Mouse (Mus musculus) G1E (cell line): ENCODE measurements around the gene St3gal4. TPM values are rescaled to one million over a fixed set of nuclear protein-coding genes. Genes with fewer than 3 reads are reported as not detected.

ENCODE experiments used
- ATAC-seq: 2 replicates; pipeline ENCODE4 v1.8.0; 2016; ENCODE audit warnings: mild to moderate bottlenecking; ENCODE audit not compliant: insufficient number of reproducible peaks, poor library complexity, low FRiP score, severe bottlenecking; ENCODE audit errors: extremely low read depth
- DNase-seq: peaks from one replicate; pipeline ENCODE4 v3.0.0; 2012; ENCODE audit warnings: low spot score
- H3K27me3 ChIP-seq: 2 replicates; pipeline ENCODE4 v1.6.1; 2012; ENCODE audit warnings: mild to moderate bottlenecking, low read length, inconsistent platforms; ENCODE audit not compliant: insufficient read depth
- H3K36me3 ChIP-seq: replicated peaks from 2 replicates; pipeline ENCODE3; 2012; ENCODE audit warnings: mild to moderate bottlenecking, inconsistent platforms
- H3K4me1 ChIP-seq: 2 replicates; pipeline ENCODE4 v1.6.1; 2012; ENCODE audit warnings: low read depth, low read length, inconsistent platforms, mixed read lengths; ENCODE audit not compliant: insufficient read depth
- H3K4me3 ChIP-seq: 2 replicates; pipeline ENCODE4 v1.5.1; 2012; ENCODE audit warnings: low read depth, mild to moderate bottlenecking, inconsistent platforms, low read length, moderate library complexity, mixed read lengths
- H3K9me3 ChIP-seq: replicated peaks from 2 replicates; pipeline ENCODE4 v1.6.1; 2012; ENCODE audit warnings: inconsistent platforms
- CTCF ChIP-seq: IDR thresholded peaks from 2 replicates; pipeline ENCODE4 v1.5.1; 2012; ENCODE audit warnings: low read depth, low read length, inconsistent platforms, mixed read lengths
- GATA1 ChIP-seq: IDR thresholded peaks from 2 replicates; pipeline ENCODE4 v1.6.1; 2012; ENCODE audit warnings: borderline replicate concordance, low read length, inconsistent platforms, mixed read lengths
- GATA2 ChIP-seq: IDR thresholded peaks from 2 replicates; pipeline ENCODE4 v1.6.1; 2012; ENCODE audit warnings: low read depth, low read length, inconsistent platforms, borderline replicate concordance
- POLR2AphosphoS5 ChIP-seq: IDR thresholded peaks from 2 replicates; pipeline ENCODE4 v1.6.1; 2012; ENCODE audit warnings: low read depth, low read length, inconsistent platforms; ENCODE audit not compliant: insufficient replicate concordance
- TAL1 ChIP-seq: conservative IDR thresholded peaks from 2 replicates; pipeline ENCODE4 v1.6.1; 2012; ENCODE audit warnings: low read depth, low read length, inconsistent platforms, mixed read lengths
- polyA plus RNA-seq: library from polyadenylated mRNA; stranded (reverse); fragments of >175 nt; gene quantifications from 2 replicates; pipeline ENCODE4 v1.2.3, GENCODE M21; 2012
- total RNA-seq, 2 experiments: library from RNA; stranded (forward) in 1 of 2; stranded (reverse) in 1 of 2; fragments of 200-1000 nt in 1 of 2; fragments of >200 nt in 1 of 2; fragmentation: Nextera tagmentation in 1 of 2; gene quantifications; 2 replicates each; pipeline ENCODE4 v1.2.3; 2014 to 2017

The St3gal4 gene
- total and polyA plus RNA-seq, 3 experiments: 19.6 to 26.1 (median 21.8) TPM

DNA sequence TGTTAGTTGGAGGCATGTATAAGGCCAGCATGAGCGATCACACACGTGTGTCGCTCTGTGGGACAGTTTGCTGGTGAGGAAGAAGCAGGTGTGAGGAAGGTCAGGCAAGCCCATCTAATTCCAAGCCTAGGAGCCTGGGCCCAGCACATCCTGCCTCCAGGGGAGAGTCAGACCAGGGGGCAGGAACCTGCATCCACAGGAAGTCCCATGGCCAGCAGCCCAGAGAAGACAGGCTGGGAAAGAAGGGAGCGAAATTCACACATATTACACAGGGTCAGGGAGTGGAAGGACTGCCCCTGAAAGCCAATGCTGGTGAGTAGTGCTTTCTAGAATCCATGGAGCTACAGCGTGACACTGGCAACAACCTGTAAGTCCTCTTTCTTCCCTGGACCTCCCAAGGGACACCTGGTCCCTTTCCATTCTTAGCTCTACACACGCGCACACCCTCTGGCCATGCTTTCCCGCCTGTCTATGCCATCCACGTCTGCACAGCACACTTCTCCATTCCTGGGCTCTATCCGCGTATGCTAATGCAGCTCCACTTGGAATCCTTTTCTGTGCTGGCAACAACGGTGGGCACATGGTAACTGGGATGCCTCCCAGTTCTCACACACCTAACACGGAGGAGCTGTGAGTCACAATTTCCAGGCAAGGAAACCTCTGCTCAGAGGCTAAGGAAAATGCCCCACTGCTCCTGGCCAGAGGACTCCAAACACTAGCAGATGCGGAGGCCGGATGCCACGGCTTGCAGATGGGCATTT is 12.7 kb upstream of the St3gal4 start:
- ATAC-seq: no peak; the same call in 1 of the 2 replicates
- Histone ChIP-seq H3K4me1 (peaks cover 2% of the 10 kb centered on the region; the same call in 1 of the 2 replicates), H3K27me3 (no peaks in the 10 kb centered on the region), H3K9me3 (no peaks in the 10 kb centered on the region), H3K36me3 (peaks cover 97% of the 10 kb centered on the region), H3K4me3 (no peak overlapping the region)
- no peak for DNase-seq
- TF ChIP-seq CTCF: no peak
- TF ChIP-seq TAL1: no peak
- no peak for TF ChIP-seq GATA2
- TF ChIP-seq POLR2AphosphoS5: no peak
- TF ChIP-seq GATA1: no peak

DNA sequence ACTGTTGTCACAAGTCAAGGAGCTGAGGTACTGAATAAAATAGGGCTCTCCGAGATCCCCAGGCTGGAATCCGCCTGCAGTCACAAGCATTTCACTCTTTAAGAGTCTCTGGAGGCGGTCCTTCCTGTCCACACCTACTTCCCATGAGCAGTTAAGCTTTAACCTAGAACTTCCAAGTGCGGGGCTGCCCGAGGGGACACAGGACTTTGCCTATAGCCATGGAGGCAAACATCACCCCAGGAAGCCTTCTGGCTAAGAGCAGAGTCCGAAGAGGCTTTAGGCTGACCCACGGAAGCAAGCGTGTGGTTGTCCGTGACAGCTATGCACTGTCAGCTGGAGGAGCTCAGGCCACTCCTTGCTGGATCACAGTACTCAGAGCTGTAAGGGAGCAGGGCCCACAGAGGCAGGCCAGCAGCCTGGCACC is 9.9 kb upstream of the St3gal4 start:
- no peak for DNase-seq
- Histone ChIP-seq H3K4me1 (peaks cover 18% of the 10 kb centered on the region), H3K36me3 (peaks cover 97% of the 10 kb centered on the region)

DNA sequence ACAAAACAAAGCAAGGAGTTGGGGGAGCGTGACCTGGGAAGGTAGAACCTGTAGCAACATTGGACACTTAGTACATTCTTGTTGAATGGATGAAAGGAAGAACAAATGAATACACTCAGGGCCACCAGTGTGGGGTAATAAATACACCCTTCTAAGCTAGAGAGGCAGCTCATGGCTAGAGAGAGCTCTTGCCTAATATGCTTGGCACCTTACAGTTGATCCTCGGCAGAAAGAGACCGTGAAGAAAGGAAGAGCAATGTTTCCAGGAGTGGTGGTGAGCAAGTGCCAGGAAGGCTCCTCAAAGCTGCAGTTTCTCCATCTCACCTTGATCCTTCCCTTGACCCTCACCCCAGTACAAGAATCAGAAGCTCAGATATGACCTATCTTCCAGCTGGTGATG is 9.5 kb upstream of the St3gal4 start:
- TF ChIP-seq TAL1 (no peak), GATA1 (no peak), POLR2AphosphoS5 (no peak), CTCF (no peak), GATA2 (no peak)
- no peak overlapping the region for H3K4me3 ChIP-seq
- H3K36me3 ChIP-seq: peaks cover 94% of the 10 kb centered on the region
- H3K9me3 ChIP-seq: no peaks in the 10 kb centered on the region
- DNase-seq (no peak), ATAC-seq (no peak)
- H3K4me1 ChIP-seq: peaks cover 22% of the 10 kb centered on the region
- no peaks in the 10 kb centered on the region for H3K27me3 ChIP-seq

More for the DNA sequence above, 9.9 kb upstream of the St3gal4 start:
- ATAC-seq: no peak
- no peak for TF ChIP-seq GATA1
- TF ChIP-seq TAL1: no peak
- no peak for TF ChIP-seq POLR2AphosphoS5
- TF ChIP-seq GATA2: no peak
- no peak for TF ChIP-seq CTCF
- Histone ChIP-seq H3K27me3 (no peaks in the 10 kb centered on the region), H3K9me3 (no peaks in the 10 kb centered on the region), H3K4me3 (no peak overlapping the region)

DNA sequence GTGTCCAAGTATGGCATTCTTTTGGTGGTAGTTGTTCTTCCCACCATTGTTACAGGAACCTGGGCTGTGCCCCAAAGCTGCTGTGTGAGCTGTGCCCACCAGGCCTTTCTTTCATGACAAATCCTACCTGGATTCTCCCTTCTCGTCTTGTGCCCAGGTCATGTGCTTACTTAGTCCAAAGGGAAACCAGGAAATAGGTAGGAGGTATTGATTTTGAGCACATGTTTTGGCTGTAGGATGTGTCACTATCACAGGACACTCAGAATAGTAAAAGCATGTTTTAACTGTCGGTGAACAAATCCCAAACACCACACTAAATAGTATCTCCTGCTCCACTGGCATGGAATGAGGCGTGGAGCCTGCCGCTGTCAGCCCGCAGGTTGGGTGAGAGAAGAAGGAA is 8.5 kb upstream of the St3gal4 start:
- peaks cover 32% of the 10 kb centered on the region for H3K4me1 ChIP-seq
- ATAC-seq (no peak), DNase-seq (no peak)
- peaks cover 93% of the 10 kb centered on the region for H3K36me3 ChIP-seq
- no peak for TF ChIP-seq GATA2
- TF ChIP-seq GATA1: no peak
- TF ChIP-seq POLR2AphosphoS5: no peak
- TF ChIP-seq TAL1: no peak
- TF ChIP-seq CTCF: no peak
- no peak overlapping the region for H3K4me3 ChIP-seq
- H3K9me3 ChIP-seq: no peaks in the 10 kb centered on the region
- H3K27me3 ChIP-seq: no peaks in the 10 kb centered on the region

DNA sequence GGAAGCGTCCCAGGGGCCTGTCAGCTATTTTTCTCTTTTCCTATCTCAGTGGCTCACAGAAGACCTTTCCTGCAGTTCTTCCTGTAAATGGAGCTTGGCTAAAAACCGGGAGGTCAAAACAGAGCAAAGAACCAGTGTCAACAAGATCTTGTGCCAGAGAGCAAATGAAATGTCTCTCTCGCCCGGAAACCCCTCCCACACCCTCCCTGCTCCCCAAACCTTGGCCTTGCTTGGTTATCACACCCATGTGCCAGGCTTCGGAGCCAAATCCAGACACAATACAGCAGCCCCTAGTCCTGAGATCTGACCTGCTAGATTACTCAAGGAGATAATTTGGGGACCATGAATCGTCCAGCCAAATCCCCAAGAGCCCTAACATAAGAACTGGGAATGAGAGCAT is 8.1 kb upstream of the St3gal4 start:
- no peak overlapping the region for H3K4me3 ChIP-seq
- DNase-seq (no peak), ATAC-seq (no peak)
- peaks cover 93% of the 10 kb centered on the region for H3K36me3 ChIP-seq
- TF ChIP-seq GATA2: no peak
- no peak for TF ChIP-seq TAL1
- no peak for TF ChIP-seq POLR2AphosphoS5
- TF ChIP-seq CTCF: no peak
- TF ChIP-seq GATA1: no peak
- H3K4me1 ChIP-seq: peaks cover 37% of the 10 kb centered on the region
- no peaks in the 10 kb centered on the region for H3K9me3 ChIP-seq
- H3K27me3 ChIP-seq: no peaks in the 10 kb centered on the region

DNA sequence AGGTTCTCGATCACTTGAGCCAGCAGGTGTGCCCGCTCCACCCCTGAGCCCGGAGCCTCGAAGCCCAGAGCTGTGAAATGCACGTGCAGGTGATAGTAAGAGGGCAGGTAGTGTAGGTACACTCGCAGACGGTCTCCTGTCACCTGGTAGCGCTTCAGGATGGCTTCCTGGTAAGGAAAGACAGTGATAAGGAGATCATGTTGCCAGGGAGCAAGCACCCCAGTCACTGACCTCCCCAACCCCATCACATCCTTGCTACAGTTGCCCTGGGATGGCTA is 5.5 kb upstream of the St3gal4 start:
- TF ChIP-seq GATA1: no peak
- Histone ChIP-seq H3K36me3 (peaks cover 92% of the 10 kb centered on the region), H3K4me1 (peaks cover 58% of the 10 kb centered on the region), H3K4me3 (peak overlapping the region; percentile 38; the same call in 1 of the 2 replicates), H3K9me3 (no peaks in the 10 kb centered on the region; the same call in 1 of the 2 replicates), H3K27me3 (no peaks in the 10 kb centered on the region)
- ATAC-seq: no peak
- DNase-seq: no peak
